Mouse (Mus musculus): Measurements from ENCODE around the gene Nfia.

The Nfia gene

DNA sequence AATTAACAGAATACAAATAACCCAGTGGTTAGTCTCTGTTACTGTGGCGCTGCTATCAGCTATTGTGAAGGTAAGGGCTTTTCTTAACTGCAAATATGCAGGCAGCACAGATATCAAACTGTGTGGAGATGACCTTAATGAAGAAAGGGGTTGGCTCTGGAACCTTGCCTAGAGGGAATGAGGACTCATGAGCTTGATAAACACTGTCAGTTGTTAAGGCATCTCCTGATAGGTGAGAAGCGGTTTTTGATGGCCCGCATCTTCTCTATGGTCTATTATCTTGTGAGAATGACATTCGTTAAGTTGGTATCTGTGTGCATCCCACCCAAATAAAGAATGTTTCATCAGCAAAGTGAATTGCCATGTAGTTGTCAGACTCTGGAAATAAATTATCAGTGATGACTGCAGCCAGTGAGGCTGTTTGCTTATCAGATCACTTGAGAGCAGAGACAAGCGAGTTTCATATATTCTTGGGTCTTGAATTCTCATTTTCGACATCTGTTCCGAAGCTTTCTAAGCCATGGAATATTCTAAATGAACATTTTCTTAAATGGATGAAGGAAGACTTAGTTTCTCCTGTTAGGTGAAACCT lies 37.9 kb downstream of the Nfia start:
- in situ Hi-C loops (cut with MboI), result no loop called here

GRCm38 (mm10) chr4:97813035-97813434 lies 40.5 kb downstream of the Nfia start:
- in situ Hi-C loops (cut with MboI), result no loop called here

DNA sequence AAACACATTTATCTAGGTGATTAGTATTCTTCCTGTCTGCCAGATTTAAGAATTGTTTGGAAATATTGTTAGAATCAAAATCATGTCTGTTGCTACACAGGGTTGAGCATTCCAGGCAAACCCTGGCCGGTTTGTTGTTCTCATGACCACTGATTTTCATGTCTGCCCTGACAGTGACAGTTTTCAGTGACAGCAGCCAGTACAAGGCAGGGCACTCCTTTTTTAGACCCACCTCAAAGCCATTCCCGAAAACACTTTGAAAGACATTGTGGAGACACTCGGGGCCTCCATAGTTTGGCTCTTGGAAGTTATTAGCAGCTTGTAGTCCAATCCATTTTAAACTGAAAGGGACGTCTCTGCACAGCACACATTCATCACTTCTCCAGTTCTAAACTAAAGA lies 41.5 kb downstream of the Nfia start:
- in situ Hi-C loops (cut with MboI), result no loop called here

- in situ Hi-C loops (cut with MboI), result no loop called here
Measured at GRCm38 (mm10) chr4:97814515-97814914, 42.0 kb downstream of the Nfia start.

- in situ Hi-C loops (cut with MboI), result no loop called here
Measured at GRCm38 (mm10) chr4:97816001-97816400, 43.5 kb downstream of the Nfia start.

- in situ Hi-C loops (cut with MboI), result no loop called here
Measured at GRCm38 (mm10) chr4:97816753-97817152, 44.2 kb downstream of the Nfia start.

DNA sequence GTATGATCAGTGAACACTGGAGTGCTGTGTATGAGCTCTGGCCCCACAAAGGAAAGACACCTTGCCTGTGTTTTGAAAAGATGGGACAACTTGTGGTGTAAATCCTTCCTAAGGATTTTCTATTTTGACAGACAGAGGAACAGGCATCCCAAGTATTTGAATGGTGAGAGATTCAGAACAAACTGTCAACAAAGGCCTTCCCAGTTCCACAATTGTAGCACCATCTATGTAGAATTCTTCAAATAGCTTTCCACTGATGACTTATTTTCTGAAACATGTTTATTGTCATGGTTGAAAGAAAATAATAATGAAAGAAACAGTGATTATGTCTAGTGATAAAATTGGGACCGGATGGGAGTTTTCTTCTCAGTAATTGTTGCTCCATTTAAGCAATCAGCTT lies 45.2 kb downstream of the Nfia start:
- in situ Hi-C loops (cut with MboI), result no loop called here

GRCm38 (mm10) chr4:97818498-97818897 lies 46.0 kb downstream of the Nfia start:
- in situ Hi-C loops (cut with MboI), result no loop called here

DNA sequence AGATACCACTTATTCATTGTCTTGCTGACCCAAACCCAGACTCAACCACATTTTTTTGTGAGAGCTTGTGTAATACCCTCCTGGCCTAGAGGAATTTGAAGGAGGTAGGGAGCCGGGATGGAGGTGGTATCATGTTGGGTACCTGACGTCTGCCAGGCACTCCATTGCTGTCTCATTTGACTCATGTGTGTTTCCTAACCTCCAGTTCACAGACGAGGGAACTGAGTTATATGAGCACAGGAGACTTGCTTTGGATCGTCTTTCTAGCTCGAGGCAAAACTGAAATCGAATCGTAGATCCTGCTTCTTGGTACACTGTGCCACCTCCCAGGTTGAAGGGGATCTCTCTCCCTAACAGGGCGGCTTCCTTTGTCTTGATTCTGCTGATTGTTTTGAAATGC lies 46.6 kb downstream of the Nfia start:
- in situ Hi-C loops (cut with MboI), result no loop called here

GRCm38 (mm10) chr4:97820474-97821259 lies 48.1 kb downstream of the Nfia start:
- in situ Hi-C loops (cut with MboI), result no loop called here

DNA sequence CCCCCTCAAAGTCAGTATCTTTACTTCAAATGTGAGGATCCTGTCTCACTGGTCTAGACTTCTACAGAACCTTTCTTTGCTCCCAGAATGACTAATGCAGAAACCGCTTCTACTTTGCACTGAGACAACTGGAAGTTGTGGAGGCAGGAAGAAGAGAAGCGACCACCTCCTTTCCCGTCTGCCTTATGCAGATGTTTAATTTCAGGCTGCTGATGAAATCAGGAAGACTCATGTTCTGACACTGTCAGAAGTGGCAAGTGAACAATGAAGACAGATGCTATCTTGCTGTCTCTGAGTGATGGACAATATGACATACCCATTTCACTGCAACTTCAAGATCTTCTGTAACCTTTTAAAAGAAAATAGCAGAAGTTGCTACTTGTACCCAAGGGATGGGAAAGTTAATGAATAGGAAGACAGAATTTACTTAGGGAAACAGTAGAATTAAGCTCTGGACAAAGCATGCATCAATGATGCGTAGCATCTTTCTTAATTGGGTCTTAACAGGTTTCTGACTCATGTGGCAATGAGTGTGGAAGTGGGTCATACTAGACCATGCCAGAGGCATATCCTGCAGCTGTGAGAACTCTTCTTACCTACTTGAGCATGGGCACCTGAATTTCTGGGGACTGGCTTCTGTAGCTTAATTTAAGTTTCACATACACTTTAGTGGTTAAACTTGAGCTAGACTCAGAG lies 49.2 kb downstream of the Nfia start:
- in situ Hi-C loops (cut with MboI), result no loop called here

- in situ Hi-C loops (cut with MboI), result no loop called here
Measured at GRCm38 (mm10) chr4:97823512-97823911, 51.0 kb downstream of the Nfia start.

GRCm38 (mm10) chr4:97824451-97824850 lies 51.9 kb downstream of the Nfia start:
- in situ Hi-C loops (cut with MboI), result no loop called here

- in situ Hi-C loops (cut with MboI), result no loop called here
Measured at GRCm38 (mm10) chr4:97825432-97825831, 52.9 kb downstream of the Nfia start.

- in situ Hi-C loops (cut with MboI), result no loop called here
Measured at GRCm38 (mm10) chr4:97825841-97826240, 53.3 kb downstream of the Nfia start.

DNA sequence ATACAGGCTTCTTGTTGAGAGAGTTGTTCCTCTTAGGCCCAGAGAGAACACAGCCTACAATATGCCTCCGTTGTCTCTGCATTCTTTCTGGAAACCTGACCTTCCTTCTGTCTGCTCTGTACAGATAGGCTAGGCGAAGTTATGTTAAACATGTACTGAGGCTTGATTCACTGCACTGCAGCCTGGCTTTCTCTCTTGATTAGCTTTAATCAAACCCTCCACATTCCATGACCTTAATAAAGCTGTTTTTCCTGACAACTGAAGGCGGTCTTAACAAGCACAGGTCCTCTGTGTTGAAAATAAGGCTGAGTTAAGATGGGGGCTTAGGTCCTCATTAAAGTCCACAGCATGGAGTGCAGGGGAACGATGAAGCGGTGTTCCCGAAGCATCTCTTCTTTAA lies 54.6 kb downstream of the Nfia start:
- in situ Hi-C loops (cut with MboI), result no loop called here

DNA sequence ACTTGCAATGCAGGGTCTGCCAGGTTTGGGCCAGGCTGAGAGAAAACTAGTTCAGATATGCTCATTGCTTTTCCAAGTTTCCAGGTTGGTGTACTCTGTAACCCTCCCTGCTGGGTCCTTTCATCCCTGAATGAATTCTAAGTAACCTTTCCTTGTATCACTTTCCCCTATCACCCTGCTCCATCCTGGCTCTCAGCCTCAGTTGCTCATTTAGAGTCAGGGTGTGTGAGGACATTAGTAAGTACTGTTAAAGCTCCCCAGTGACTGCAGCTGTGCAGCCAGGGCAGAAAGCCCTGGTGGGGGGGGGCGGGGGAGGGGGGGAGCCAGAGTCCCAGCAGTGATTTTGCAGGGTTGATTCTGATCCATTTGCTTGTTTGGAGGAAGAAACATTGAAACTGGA lies 56.0 kb downstream of the Nfia start:
- in situ Hi-C loops (cut with MboI), result no loop called here

- in situ Hi-C loops (cut with MboI), result no loop called here
Measured at GRCm38 (mm10) chr4:97829336-97830050, 57.0 kb downstream of the Nfia start.

DNA sequence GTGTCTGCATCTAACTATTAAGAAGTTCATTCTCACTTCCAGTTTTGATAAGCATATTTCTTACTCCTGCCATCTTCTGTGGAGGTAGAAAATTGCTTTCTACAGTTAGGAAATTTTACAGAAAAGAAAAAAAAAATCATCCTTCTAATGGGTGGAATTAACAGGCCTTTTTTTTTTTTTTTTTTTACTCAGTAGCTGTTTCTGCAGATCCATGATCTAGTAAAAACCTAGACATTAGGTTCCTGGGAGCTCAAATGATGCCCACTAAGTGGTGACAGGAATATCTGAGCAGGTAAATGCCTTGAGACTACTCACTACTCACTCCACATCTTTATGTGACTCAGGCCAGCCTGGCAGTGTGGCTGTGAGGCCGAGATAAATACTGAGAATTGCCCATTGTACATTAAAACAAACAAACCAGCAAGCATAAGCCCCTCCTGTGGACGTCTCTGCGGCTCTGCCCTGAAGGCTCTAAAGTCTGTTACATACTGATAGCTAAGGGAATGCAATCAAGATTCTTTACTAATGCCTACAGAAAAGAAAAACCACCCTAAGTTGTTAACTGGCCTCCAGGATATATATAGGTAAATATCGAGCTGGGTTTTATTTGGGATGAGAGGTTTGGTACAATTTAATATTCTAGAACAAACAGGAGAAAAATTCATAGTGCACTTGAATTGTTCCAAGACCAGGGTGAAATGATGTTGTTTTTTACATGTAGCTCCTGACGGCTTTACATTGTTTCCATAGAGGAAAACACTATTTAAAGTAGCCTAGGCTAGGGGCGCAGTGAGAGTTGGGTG lies 57.7 kb downstream of the Nfia start:
- in situ Hi-C loops (cut with MboI), result no loop called here

DNA sequence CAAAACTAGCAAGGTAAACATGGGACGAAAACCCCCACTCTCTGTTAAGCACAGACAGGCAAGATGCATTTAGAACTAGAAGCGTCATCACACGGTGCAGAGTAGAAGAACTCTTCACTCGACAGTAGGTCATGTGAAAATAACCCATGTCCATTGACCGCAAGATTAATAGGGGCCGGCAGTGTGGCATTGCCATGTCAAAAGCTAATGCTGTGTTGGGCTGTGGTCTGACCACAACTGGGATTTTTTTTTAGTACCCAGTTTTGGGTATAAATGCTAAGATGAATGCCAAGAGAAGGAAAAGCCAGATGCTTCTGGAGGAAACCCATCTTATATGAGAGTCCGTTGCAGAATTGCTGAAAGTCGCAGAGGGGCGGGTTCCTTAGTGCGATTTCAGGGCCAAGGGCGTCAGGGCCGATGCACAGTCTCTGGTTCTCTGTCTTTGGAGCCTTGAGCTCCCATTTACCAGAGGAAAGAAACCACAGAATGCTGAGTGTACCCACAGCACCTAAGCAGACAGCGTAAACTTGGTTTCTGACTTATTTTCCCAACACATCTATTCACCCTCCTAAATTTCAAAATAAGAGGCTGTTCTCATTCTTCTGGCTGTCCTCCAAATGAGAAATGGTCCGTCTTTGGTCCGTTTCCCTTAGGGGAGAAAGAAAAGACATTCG lies 58.5 kb downstream of the Nfia start:
- in situ Hi-C loops (cut with MboI), result no loop called here

All from mature B cell (primary cell).